Comparison of ENCODE assay signal across 10 mouse cellular contexts in the genomic region with DNA sequence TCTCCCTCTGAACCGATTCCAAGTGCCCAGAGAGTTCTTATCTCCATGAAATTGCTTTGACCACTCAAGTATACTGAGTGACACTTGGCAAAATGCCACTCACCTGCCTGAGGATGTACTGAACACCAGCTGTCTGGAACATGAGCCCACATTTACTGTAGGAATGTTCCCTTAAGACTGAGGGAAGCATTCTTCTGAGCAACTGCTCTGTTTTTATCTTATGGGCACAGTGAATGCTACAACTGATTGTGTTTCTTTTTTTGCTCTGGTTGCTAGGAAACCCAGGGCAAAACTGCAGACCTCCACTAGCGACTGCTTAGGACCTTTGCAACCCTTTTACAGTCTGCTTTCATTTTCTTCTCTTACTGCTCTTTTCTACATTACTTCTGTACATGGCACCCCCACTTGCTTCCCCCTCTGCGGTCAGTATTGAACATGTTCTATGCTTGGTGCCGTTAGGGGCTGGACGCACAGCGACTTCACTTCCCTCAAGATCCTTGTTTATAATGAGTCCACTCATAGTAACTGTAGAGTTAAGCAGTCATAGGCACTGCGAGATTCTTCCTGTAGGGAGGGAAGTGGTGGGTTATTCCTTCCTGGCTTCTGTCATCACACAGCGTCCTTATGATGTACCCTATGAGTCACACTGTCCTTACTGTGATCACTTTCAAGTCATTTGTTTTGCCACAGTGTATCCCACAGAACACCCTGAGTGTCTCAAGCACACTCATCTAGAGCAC. TPM values are rescaled to one million over a fixed set of nuclear protein-coding genes. Genes with fewer than 3 reads are reported as not detected.
A peak's percentile ranks its signal among the peaks of the same experiment; 100 is the strongest.
DNase-seq lines count a peak whose midpoint lies in the region; ATAC-seq and TF ChIP-seq lines count a peak whose summit lies in the region.
"Had no signal": no experiment of that assay in that cellular context is flagged by ENCODE, and none has a peak within 500 bp of the region (broad histone marks: within the 10 kb centered on the region; RNA-seq: fewer than 3 reads in every experiment).

No protein-coding gene starts in this region.

- no peak for ATAC-seq in lung, embryonic 14.5 days (ENCODE audit: insufficient read depth)
- peak; percentile 28; the same call in 1 of the 2 replicates for ATAC-seq in liver, embryonic 14.5 days (ENCODE audit: insufficient read depth)
- peak; percentile 32; the same call in 1 of the 2 replicates for ATAC-seq in stomach, postnatal 0 days (ENCODE audit: low FRiP score, low TSS enrichment)

- H3K9me3 ChIP-seq in lung, embryonic 14.5 days (ENCODE audit: low read depth, low read length), result no peaks in the 10 kb centered on the region
- no peaks in the 10 kb centered on the region for H3K9me3 ChIP-seq in liver, embryonic 14.5 days (ENCODE audit: control insufficient read depth, low read length)
- no peaks in the 10 kb centered on the region for H3K9me3 ChIP-seq in stomach, postnatal 0 days (ENCODE audit: control insufficient read depth, low read length)
- no peaks in the 10 kb centered on the region for H3K9me3 ChIP-seq in midbrain, embryonic 10.5 days (replicated peaks)

- no peak overlapping the region for H3K4me3 ChIP-seq in lung, embryonic 14.5 days (ENCODE audit: low read depth, low read length)
- no peak overlapping the region for H3K4me3 ChIP-seq in liver, embryonic 14.5 days (ENCODE audit: insufficient read depth in 1 of 2, low read depth in 2 of 2, low read length in 2 of 2)
- H3K4me3 ChIP-seq in stomach, postnatal 0 days (ENCODE audit: low read depth, low read length), result no peak overlapping the region
- H3K4me3 ChIP-seq in midbrain, embryonic 10.5 days, result no peak overlapping the region
- H3K4me3 ChIP-seq: gastrocnemius, adult 2 months had no signal

- no peak for TF ChIP-seq EP300 in liver, embryonic 14.5 days (IDR thresholded peaks at IDR 0.05; ENCODE audit: low read depth)
- TF ChIP-seq EP300 in stomach, postnatal 0 days (optimal IDR thresholded peaks at IDR 0.05), result no peak

- no peaks in the 10 kb centered on the region for H3K4me1 ChIP-seq in lung, embryonic 14.5 days (ENCODE audit: insufficient read depth)
- peaks cover 0 to 12% of the 10 kb centered on the region in 2 experiments; a peak in 1 of 4 replicates for H3K4me1 ChIP-seq in liver, embryonic 14.5 days (replicated peaks; ENCODE audit: control insufficient read depth in 2 of 2, insufficient read depth in 2 of 2, low read length in 1 of 2)
- no peaks in the 10 kb centered on the region for H3K4me1 ChIP-seq in stomach, postnatal 0 days (replicated peaks; ENCODE audit: control insufficient read depth, insufficient read depth)
- peaks cover 26% of the 10 kb centered on the region for H3K4me1 ChIP-seq in midbrain, embryonic 10.5 days

- TF ChIP-seq CTCF in lung, embryonic 14.5 days (IDR thresholded peaks at IDR 0.05; ENCODE audit: low read depth), result no peak
- TF ChIP-seq CTCF in liver, embryonic 14.5 days (IDR thresholded peaks at IDR 0.05; ENCODE audit: low read depth), result no peak
- TF ChIP-seq CTCF in stomach, postnatal 0 days (IDR thresholded peaks at IDR 0.05; ENCODE audit: low read depth), result no peak

- 50% methylated on average over 8 of the region's 8 CpGs for WGBS in lung, embryonic 14.5 days
- WGBS in liver, embryonic 14.5 days (ENCODE audit: insufficient replicate concordance), result 17% methylated on average over 8 of the region's 8 CpGs
- WGBS in stomach, postnatal 0 days, result 52% methylated on average over 8 of the region's 8 CpGs
- WGBS in midbrain, embryonic 10.5 days, result 85% methylated on average over 8 of the region's 8 CpGs

- H3K27me3 ChIP-seq in lung, embryonic 14.5 days (ENCODE audit: insufficient read depth, low read length), result peaks cover 28% of the 10 kb centered on the region
- H3K27me3 ChIP-seq in liver, embryonic 14.5 days (ENCODE audit: control insufficient read depth, insufficient read depth, low read length), result peaks cover 25% of the 10 kb centered on the region
- no peaks in the 10 kb centered on the region for H3K27me3 ChIP-seq in stomach, postnatal 0 days (ENCODE audit: control insufficient read depth, insufficient read depth, low read length)
- peaks cover 40% of the 10 kb centered on the region for H3K27me3 ChIP-seq in midbrain, embryonic 10.5 days (ENCODE audit: low read depth, poor library complexity, severe bottlenecking)

- no peaks in the 10 kb centered on the region for H3K36me3 ChIP-seq in lung, embryonic 14.5 days (ENCODE audit: insufficient read depth)
- H3K36me3 ChIP-seq in liver, embryonic 14.5 days (replicated peaks; ENCODE audit: control insufficient read depth, insufficient read depth, low read depth), result no peaks in the 10 kb centered on the region
- no peaks in the 10 kb centered on the region for H3K36me3 ChIP-seq in stomach, postnatal 0 days (ENCODE audit: control insufficient read depth, insufficient read depth, low read length)
- no peaks in the 10 kb centered on the region for H3K36me3 ChIP-seq in midbrain, embryonic 10.5 days

- H3K4me2 ChIP-seq in lung, embryonic 14.5 days, result peak overlapping the region; percentile 36
- peak overlapping the region; percentile 41 for H3K4me2 ChIP-seq in liver, embryonic 14.5 days (ENCODE audit: low read depth)
- peak overlapping the region; percentile 5; the same call in 1 of the 2 replicates for H3K4me2 ChIP-seq in stomach, postnatal 0 days (replicated peaks; ENCODE audit: low read depth)

- DNase-seq in adrenal gland, adult 2 months, result peak; percentile 39
- DNase-seq in adrenal gland, postnatal 10 days, result no peak
- peak; percentile 32 for DNase-seq in lung, embryonic 14.5 days
- no peak for DNase-seq in lung, postnatal 36 days
- DNase-seq in liver, embryonic 14.5 days (ENCODE audit: low read depth in 3 of 3, low spot score in 3 of 3), result no peak
- no peak for DNase-seq in stomach, postnatal 0 days (ENCODE audit: low spot score)
- no peak for DNase-seq in kidney, adult 9 months
- DNase-seq in midbrain, embryonic 10.5 days (ENCODE audit: low spot score), result no peak
- DNase-seq: gastrocnemius, adult 2 months; kidney, postnatal 14 days had no signal

- H3K9ac ChIP-seq in lung, embryonic 14.5 days, result no peak overlapping the region
- H3K9ac ChIP-seq in liver, embryonic 14.5 days (replicated peaks), result no peak overlapping the region
- H3K9ac ChIP-seq in stomach, postnatal 0 days (ENCODE audit: low read length), result no peak overlapping the region

- H3K27ac ChIP-seq in lung, embryonic 14.5 days (ENCODE audit: low read depth), result no peak overlapping the region
- H3K27ac ChIP-seq in liver, embryonic 14.5 days, result no peak overlapping the region
- H3K27ac ChIP-seq in stomach, postnatal 0 days (replicated peaks), result no peak overlapping the region
- H3K27ac ChIP-seq in midbrain, embryonic 10.5 days (replicated peaks), result no peak overlapping the region
- H3K27ac ChIP-seq: gastrocnemius, adult 2 months had no signal

RNA-seq across cellular contexts. Expression of a gene that starts 0.9 kb away (rescaled TPM):
- total RNA-seq in adrenal gland, adult 2 months (2021), result not detected
- not detected in 2 replicates for polyA plus RNA-seq in adrenal gland, adult 2 months (2012; rRNA removed)
- total RNA-seq in adrenal gland, postnatal 10 days (2021), result not detected
- polyA plus RNA-seq in lung, embryonic 14.5 days (2014; fragmentation: Nextera tagmentation; extraction: Ambion mirVana), result not detected in 2 replicates
- polyA plus RNA-seq in liver, embryonic 14.5 days (2012; rRNA removed), result not detected in 2 replicates
- polyA plus RNA-seq in liver, embryonic 14.5 days (2014; fragmentation: Nextera tagmentation; extraction: Ambion mirVana), result not detected in 2 replicates
- polyA plus RNA-seq in stomach, postnatal 0 days (2015; fragmentation: Nextera tagmentation; extraction: Ambion mirVana), result not detected in 2 replicates
- polyA plus RNA-seq in midbrain, embryonic 10.5 days (2016; fragmentation: Nextera tagmentation; extraction: Ambion mirVana), result not detected in 2 replicates
- total RNA-seq: gastrocnemius, adult 2 months had no signal

RNA-seq across cellular contexts. Expression of a gene that starts 4.1 kb away (rescaled TPM):
- total RNA-seq in adrenal gland, adult 2 months (2021), result 10 to 100 TPM; 13.5 to 17.2 TPM
- 29.5 and 37.4 TPM in 2 replicates for polyA plus RNA-seq in adrenal gland, adult 2 months (2012; rRNA removed)
- 10 to 100 TPM; 15.8 to 21.2 TPM for total RNA-seq in adrenal gland, postnatal 10 days (2021)
- 16.0 and 17.5 TPM in 2 replicates for polyA plus RNA-seq in lung, embryonic 14.5 days (2014; fragmentation: Nextera tagmentation; extraction: Ambion mirVana)
- 8.9 and 9.4 TPM in 2 replicates for polyA plus RNA-seq in liver, embryonic 14.5 days (2012; rRNA removed)
- polyA plus RNA-seq in liver, embryonic 14.5 days (2014; fragmentation: Nextera tagmentation; extraction: Ambion mirVana), result 6.4 and 7.9 TPM in 2 replicates
- polyA plus RNA-seq in stomach, postnatal 0 days (2015; fragmentation: Nextera tagmentation; extraction: Ambion mirVana), result 5.2 and 5.5 TPM in 2 replicates
- polyA plus RNA-seq in midbrain, embryonic 10.5 days (2016; fragmentation: Nextera tagmentation; extraction: Ambion mirVana), result 12.6 and 15.8 TPM in 2 replicates

RNA-seq across cellular contexts. Expression of a gene that starts 25.5 kb away (rescaled TPM):
- 100 to 1,000 TPM; 118 to 159 TPM for total RNA-seq in adrenal gland, adult 2 months (2021)
- 65.2 and 71.1 TPM in 2 replicates for polyA plus RNA-seq in adrenal gland, adult 2 months (2012; rRNA removed)
- 100 to 1,000 TPM; 116 to 135 TPM for total RNA-seq in adrenal gland, postnatal 10 days (2021)
- 81.8 and 92.3 TPM in 2 replicates for polyA plus RNA-seq in lung, embryonic 14.5 days (2014; fragmentation: Nextera tagmentation; extraction: Ambion mirVana)
- polyA plus RNA-seq in liver, embryonic 14.5 days (2012; rRNA removed), result 8.8 and 15.3 TPM in 2 replicates
- polyA plus RNA-seq in liver, embryonic 14.5 days (2014; fragmentation: Nextera tagmentation; extraction: Ambion mirVana), result 29.1 and 29.8 TPM in 2 replicates
- 37.9 and 40.6 TPM in 2 replicates for polyA plus RNA-seq in stomach, postnatal 0 days (2015; fragmentation: Nextera tagmentation; extraction: Ambion mirVana)
- polyA plus RNA-seq in midbrain, embryonic 10.5 days (2016; fragmentation: Nextera tagmentation; extraction: Ambion mirVana), result 66.3 and 70.3 TPM in 2 replicates

Comparison
In these comparisons a context has a peak if more than half of its experiments do, and no peak if none do; other contexts are left out.
1. DNase-seq: peak in adrenal gland, adult 2 months (single experiment) and lung, embryonic 14.5 days (single experiment); none in adrenal gland, postnatal 10 days (single experiment), lung, postnatal 36 days (single experiment), liver, embryonic 14.5 days (0 of 3), stomach, postnatal 0 days (single experiment), kidney, adult 9 months (single experiment) and midbrain, embryonic 10.5 days (single experiment).
2. Peak in every context shown above with its lines, with median percentiles within 50 percentile points of each other: H3K4me2 ChIP-seq.